Mouse (Mus musculus) limb, embryonic 10.5 days (tissue): ENCODE results near the gene Notch1. TPM values are rescaled to one million over a fixed set of nuclear protein-coding genes. Genes with fewer than 3 reads are reported as not detected.

Source experiments
- DNase-seq: peaks from one replicate; pipeline ENCODE4 v3.0.0-alpha.2; 2017; ENCODE audit warnings: low spot score
- H3K27ac ChIP-seq: fragments of 300-500 bp; sonication (generic); 2 replicates; pipeline ENCODE4 v1.5.1; 2016; ENCODE audit warnings: mild to moderate bottlenecking
- H3K27me3 ChIP-seq: fragments of 300-500 bp; sonication (generic); 2 replicates; pipeline ENCODE4 v1.6.1; 2016; ENCODE audit warnings: low read depth, mild to moderate bottlenecking; ENCODE audit not compliant: poor library complexity, severe bottlenecking
- H3K36me3 ChIP-seq: fragments of 300-500 bp; sonication (generic); 2 replicates; pipeline ENCODE4 v1.6.1; 2016; ENCODE audit warnings: mild to moderate bottlenecking, moderate library complexity
- H3K4me1 ChIP-seq: fragments of 300-500 bp; sonication (generic); 2 replicates; pipeline ENCODE4 v1.6.1; 2016
- H3K4me3 ChIP-seq: fragments of 300-500 bp; sonication (generic); 2 replicates; pipeline ENCODE4 v1.5.1; 2016; ENCODE audit warnings: mild to moderate bottlenecking, moderate library complexity
- H3K9me3 ChIP-seq: fragments of 300-500 bp; sonication (generic); replicated peaks from 2 replicates; pipeline ENCODE4 v1.6.1; 2016; ENCODE audit warnings: mild to moderate bottlenecking
- WGBS: fragments of 180-500 bp; shearing (Covaris S2); methylation state at CpG from one replicate; pipeline ENCODE4 v1.1.7; 2016; 5-methylcytosine and 5-hydroxymethylcytosine counted together
- polyA plus RNA-seq: library from polyadenylated mRNA; unstranded; fragments of >200 nt; fragmentation: Nextera tagmentation; extraction: Ambion mirVana; gene quantifications from 2 replicates; pipeline ENCODE4 v1.2.1, GENCODE M21; 2016

Notch1 gene
- polyA plus RNA-seq, 1 experiment from 2014 or later: 11.8 TPM

GRCm38 (mm10) chr2:26481724-26482495 is 34.6 kb downstream of the Notch1 start:
- Histone ChIP-seq H3K4me1 (peaks cover 50% of the 10 kb centered on the region), H3K27me3 (no peaks in the 10 kb centered on the region), H3K4me3 (no peak overlapping the region), H3K36me3 (peaks cover 76% of the 10 kb centered on the region), H3K9me3 (no peaks in the 10 kb centered on the region), H3K27ac (peak overlapping the region; percentile 37; the same call in 1 of the 2 replicates)
- WGBS: 77% methylated on average over 10 of the region's 10 CpGs
- DNase-seq: no peak

- H3K36me3 ChIP-seq: peaks cover 86% of the 10 kb centered on the region
- DNase-seq: no peak
- H3K4me1 ChIP-seq: peaks cover 41% of the 10 kb centered on the region
- no peak overlapping the region for H3K4me3 ChIP-seq
- H3K27ac ChIP-seq: no peak overlapping the region
- WGBS: 96% methylated on average over 12 of the region's 12 CpGs
- no peaks in the 10 kb centered on the region for H3K9me3 ChIP-seq
- H3K27me3 ChIP-seq: no peaks in the 10 kb centered on the region
These were observed 35.6 kb downstream of the Notch1 start for GRCm38 (mm10) chr2:26480911-26481310.

DNA sequence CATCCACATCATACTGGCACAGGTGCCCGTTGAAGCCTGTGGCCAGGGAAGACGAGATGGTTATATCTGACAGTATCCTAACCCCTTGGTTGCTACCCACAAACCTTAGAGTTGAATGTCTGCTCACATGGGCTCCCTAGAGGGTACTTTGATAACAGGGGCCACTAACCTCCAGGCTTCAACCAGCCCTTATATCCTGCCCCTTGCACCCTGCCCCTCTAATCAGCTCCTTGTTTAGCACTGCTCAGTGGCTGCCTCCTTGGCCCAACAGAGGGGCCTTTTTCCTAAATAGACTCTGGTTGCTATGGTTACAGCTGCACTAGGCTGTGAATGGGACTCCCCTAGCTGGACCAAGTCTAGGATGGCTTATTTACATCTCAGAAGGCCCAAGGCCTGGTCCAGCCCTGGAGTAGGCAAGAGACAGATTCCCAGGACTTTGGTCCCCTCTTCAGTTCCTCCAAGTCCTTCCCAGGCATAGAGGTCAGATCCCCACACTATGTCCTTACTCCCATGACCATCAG is 37.7 kb downstream of the Notch1 start:
- peaks cover 45% of the 10 kb centered on the region for H3K4me1 ChIP-seq
- peaks cover 89% of the 10 kb centered on the region for H3K36me3 ChIP-seq
- no peaks in the 10 kb centered on the region for H3K9me3 ChIP-seq
- no peaks in the 10 kb centered on the region for H3K27me3 ChIP-seq
- no peak overlapping the region for H3K4me3 ChIP-seq
- 87% methylated on average over 2 of the region's 2 CpGs for WGBS
- no peak overlapping the region for H3K27ac ChIP-seq
- no peak for DNase-seq

GRCm38 (mm10) chr2:26477911-26478310 is 38.6 kb downstream of the Notch1 start:
- no peaks in the 10 kb centered on the region for H3K27me3 ChIP-seq
- H3K27ac ChIP-seq: no peak overlapping the region
- 97% methylated on average over 7 of the region's 7 CpGs for WGBS
- no peaks in the 10 kb centered on the region for H3K9me3 ChIP-seq
- no peak for DNase-seq
- H3K4me1 ChIP-seq: peaks cover 37% of the 10 kb centered on the region
- peaks cover 89% of the 10 kb centered on the region for H3K36me3 ChIP-seq
- no peak overlapping the region for H3K4me3 ChIP-seq

- peak overlapping the region; percentile 42 for H3K27ac ChIP-seq
- H3K36me3 ChIP-seq: peaks cover 96% of the 10 kb centered on the region
- no peak for DNase-seq
- H3K4me3 ChIP-seq: no peak overlapping the region
- no peaks in the 10 kb centered on the region for H3K27me3 ChIP-seq
- no peaks in the 10 kb centered on the region for H3K9me3 ChIP-seq
- 83% methylated on average over 13 of the region's 13 CpGs for WGBS
- H3K4me1 ChIP-seq: peaks cover 21% of the 10 kb centered on the region
These were observed 40.7 kb downstream of the Notch1 start for GRCm38 (mm10) chr2:26475505-26476430.

DNA sequence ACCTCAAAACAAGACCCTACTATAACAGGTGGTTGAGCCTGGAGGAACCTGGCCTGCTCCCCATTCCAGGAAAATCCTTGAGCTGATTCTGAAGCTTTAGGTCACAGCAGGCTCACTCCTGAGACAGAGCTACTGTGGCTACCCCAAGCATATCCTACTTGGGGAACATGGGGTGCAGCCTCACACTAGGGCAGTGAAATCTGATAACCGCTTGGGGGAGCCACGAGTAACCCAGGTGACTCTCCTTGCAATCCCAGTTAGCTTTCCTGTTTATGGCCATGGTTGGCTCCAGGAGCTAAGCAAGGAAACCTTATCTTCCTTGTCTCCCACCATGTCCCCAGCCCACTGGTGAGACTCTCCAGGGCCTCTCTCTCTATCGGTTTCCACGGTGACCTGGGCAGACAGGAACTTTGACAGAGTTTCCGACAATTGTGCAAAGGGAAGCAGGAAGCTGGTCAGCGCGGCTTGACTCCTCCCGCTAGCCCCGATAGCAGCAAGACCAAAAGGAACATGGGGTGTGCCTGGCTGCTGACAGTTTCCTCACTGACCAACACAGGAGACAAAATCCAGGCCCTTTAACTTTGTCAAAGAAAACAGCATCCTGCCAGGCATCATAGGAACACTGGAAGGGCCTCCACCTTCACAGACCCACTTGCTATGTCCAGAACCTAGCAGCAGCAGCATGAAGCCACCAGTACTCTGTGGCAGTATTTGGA is 41.5 kb downstream of the Notch1 start:
- Histone ChIP-seq H3K4me3 (no peak overlapping the region), H3K9me3 (no peaks in the 10 kb centered on the region), H3K27me3 (no peaks in the 10 kb centered on the region), H3K36me3 (peaks cover 98% of the 10 kb centered on the region), H3K4me1 (peaks cover 21% of the 10 kb centered on the region), H3K27ac (peak overlapping the region; percentile 42)
- DNase-seq: no peak
- 61% methylated on average over 9 of the region's 9 CpGs for WGBS

DNA sequence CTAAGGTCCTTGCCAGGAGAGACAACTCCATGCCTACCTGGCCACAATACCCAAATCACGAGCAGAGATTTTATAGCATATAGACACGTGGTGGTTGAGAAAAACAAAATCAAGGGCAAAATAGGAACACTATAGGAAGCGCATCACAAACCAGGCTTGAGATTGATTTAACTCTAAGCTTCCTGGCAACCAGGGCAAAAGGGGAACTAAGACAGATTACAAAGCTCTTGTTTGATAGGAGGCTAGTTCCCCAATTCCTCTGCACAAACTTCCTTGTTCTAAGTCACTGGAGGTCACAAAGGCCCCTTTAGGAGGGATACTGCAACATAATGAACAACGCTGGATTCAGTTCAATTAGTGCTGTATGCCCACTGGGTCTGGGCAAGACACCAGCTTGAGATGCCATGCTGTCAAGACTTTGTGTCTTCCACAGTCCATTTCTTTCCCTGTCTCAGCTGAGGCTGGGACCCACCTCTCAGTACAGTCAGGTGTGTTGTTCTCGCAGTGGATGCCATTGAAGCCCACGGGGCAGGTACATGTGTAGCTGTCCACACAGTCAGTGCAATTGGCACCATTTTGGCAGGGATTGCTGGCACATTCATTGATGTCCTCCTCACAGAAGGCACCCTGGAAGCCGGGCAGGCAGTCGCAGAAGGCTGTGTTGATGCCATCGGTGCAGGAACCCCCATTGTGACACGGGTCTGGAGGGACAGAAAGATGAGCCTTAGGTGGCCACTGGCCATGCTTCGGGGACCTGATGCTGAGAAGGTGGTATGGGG is 44.0 kb downstream of the Notch1 start:
- H3K27ac ChIP-seq: no peak overlapping the region
- H3K36me3 ChIP-seq: peaks cover 98% of the 10 kb centered on the region
- 95% methylated on average over 11 of the region's 11 CpGs for WGBS
- H3K9me3 ChIP-seq: no peaks in the 10 kb centered on the region
- no peak overlapping the region for H3K4me3 ChIP-seq
- H3K4me1 ChIP-seq: peaks cover 24% of the 10 kb centered on the region
- no peak for DNase-seq
- H3K27me3 ChIP-seq: no peaks in the 10 kb centered on the region

- no peaks in the 10 kb centered on the region for H3K9me3 ChIP-seq
- 90% methylated on average over 6 of the region's 6 CpGs for WGBS
- no peak overlapping the region for H3K4me3 ChIP-seq
- peaks cover 98% of the 10 kb centered on the region for H3K36me3 ChIP-seq
- no peaks in the 10 kb centered on the region for H3K27me3 ChIP-seq
- peaks cover 24% of the 10 kb centered on the region for H3K4me1 ChIP-seq
- H3K27ac ChIP-seq: no peak overlapping the region
- DNase-seq: no peak
These were observed 44.7 kb downstream of the Notch1 start for GRCm38 (mm10) chr2:26471652-26472285.

DNA sequence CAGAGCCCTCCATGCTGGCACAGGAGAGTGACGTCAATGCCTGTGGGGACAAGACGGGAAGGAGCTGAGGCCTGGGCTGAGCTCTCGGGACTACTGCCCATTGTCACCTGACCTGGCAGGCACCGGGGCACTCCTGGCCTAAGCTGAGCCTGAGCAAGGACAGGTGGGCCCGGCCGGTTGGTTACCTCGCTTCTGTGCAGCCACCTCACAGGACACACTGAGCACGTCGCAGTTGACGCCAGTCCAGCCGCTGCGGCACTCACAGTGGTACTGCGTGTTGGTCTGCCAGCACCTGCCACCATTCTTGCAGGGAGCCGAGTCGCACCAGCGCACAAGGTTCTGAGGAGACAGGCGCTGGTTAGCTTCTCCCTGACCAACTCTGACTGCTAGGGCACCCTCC is 45.5 kb downstream of the Notch1 start:
- 95% methylated on average over 17 of the region's 17 CpGs for WGBS
- H3K36me3 ChIP-seq: peaks cover 98% of the 10 kb centered on the region
- peaks cover 23% of the 10 kb centered on the region for H3K4me1 ChIP-seq
- peak overlapping the region; percentile 33; the same call in 1 of the 2 replicates for H3K27ac ChIP-seq
- DNase-seq: no peak
- no peaks in the 10 kb centered on the region for H3K27me3 ChIP-seq
- H3K4me3 ChIP-seq: no peak overlapping the region
- no peaks in the 10 kb centered on the region for H3K9me3 ChIP-seq

- WGBS: 96% methylated on average over 15 of the region's 15 CpGs
- Histone ChIP-seq H3K9me3 (no peaks in the 10 kb centered on the region), H3K4me3 (no peak overlapping the region), H3K27me3 (no peaks in the 10 kb centered on the region), H3K36me3 (peaks cover 99% of the 10 kb centered on the region), H3K27ac (no peak overlapping the region), H3K4me1 (peaks cover 3% of the 10 kb centered on the region; the same call in 1 of the 2 replicates)
- DNase-seq: no peak
These were observed 48.1 kb downstream of the Notch1 start for GRCm38 (mm10) chr2:26468376-26468775.

GRCm38 (mm10) chr2:26463412-26463811 is 53.1 kb downstream of the Notch1 start:
- 93% methylated on average over 6 of the region's 6 CpGs for WGBS
- H3K36me3 ChIP-seq: peaks cover 94% of the 10 kb centered on the region

More at GRCm38 (mm10) chr2:26463412-26463811, 53.1 kb downstream of the Notch1 start:
- Histone ChIP-seq H3K4me3 (no peak overlapping the region), H3K27me3 (no peaks in the 10 kb centered on the region), H3K9me3 (no peaks in the 10 kb centered on the region), H3K27ac (no peak overlapping the region), H3K4me1 (peaks cover 25% of the 10 kb centered on the region)
- no peak for DNase-seq
